Mouse (Mus musculus) ES-Bruce4 (cell line): ENCODE results near the gene Fbxo5.

Experiments
- CTCF ChIP-seq: IDR thresholded peaks from one replicate; pipeline ENCODE4 v1.8.1; 2011; ENCODE audit warnings: low read depth, low read length
- EP300 ChIP-seq: IDR thresholded peaks from 2 replicates; pipeline ENCODE4 v1.6.1; 2011; ENCODE audit warnings: low read depth, low read length; ENCODE audit not compliant: insufficient read depth

DNA sequence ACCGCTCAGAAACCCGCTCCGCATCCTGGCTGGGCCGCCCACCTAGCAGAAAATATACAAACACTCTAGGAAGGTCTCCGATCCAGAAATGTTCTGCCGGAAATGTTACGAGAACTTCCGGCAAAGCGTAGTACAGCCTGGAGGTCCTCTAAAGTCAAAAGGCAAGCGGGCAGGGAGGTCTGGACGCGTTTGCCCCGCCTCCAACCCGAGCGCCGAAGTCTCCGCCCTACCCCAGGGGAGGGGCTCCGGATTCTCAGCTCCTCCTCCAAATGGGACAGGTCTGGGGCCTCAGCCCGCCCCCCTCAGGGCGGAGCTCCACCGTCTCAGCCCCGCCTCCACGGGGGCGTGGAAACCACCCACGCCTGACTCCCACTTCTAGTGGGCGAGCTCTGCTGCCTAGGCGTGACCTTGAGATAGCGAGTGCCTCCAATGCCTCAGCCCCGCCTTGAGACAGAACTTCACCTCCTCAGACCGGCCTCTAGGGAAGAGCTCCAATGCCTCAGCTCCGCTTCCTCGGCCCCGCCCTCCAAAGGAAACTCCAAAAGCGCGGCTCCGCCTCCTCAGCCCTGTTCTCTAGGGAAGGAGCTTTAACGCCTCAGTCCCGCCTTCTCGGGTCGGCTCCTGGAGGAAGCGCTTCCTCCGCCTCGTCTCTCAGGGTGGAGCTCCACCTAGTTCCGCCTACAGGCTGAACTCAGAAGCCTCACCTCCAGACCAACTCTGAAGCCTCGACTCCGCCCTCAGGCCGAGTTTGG is 18.5 kb upstream of the Fbxo5 start, which contains the start of gene Mtrf1l:
- 0 out of 2 replicates have a peak, but pooled peaks have one; percentile 11 for TF ChIP-seq EP300
- TF ChIP-seq CTCF: no peak
